Mouse (Mus musculus): ENCODE data around the gene 2700081O15Rik.

GRCm38 (mm10) chr19:7415916-7416833, 1.2 kb upstream of the 2700081O15Rik start:
- no peak for TF ChIP-seq CTCF (conservative IDR thresholded peaks at IDR 0.05; ENCODE audit: low read length)
- TF ChIP-seq NANOG (IDR thresholded peaks at IDR 0.05; ENCODE audit: borderline replicate concordance, low read length), result no peak
- TF ChIP-seq POU5F1 (IDR thresholded peaks at IDR 0.05; ENCODE audit: borderline replicate concordance, low read length), result no peak
